Mouse (Mus musculus) testis, adult 2 months (tissue): ENCODE data around the gene Tbx19.

Experiments used
- CTCF ChIP-seq: fragments of 200-500 bp; IDR thresholded peaks from 2 replicates; pipeline ENCODE4 v1.5.1; 2012; ENCODE audit warnings: low read depth, mild to moderate bottlenecking, inconsistent platforms, low read length, moderate library complexity; ENCODE audit not compliant: control insufficient read depth, insufficient read depth, insufficient replicate concordance
- POLR2A ChIP-seq: fragments of 200-500 bp; IDR thresholded peaks from 2 replicates; pipeline ENCODE4 v1.6.1; 2012; ENCODE audit warnings: low read depth, mild to moderate bottlenecking, inconsistent platforms, low read length, moderate library complexity; ENCODE audit not compliant: control insufficient read depth

DNA sequence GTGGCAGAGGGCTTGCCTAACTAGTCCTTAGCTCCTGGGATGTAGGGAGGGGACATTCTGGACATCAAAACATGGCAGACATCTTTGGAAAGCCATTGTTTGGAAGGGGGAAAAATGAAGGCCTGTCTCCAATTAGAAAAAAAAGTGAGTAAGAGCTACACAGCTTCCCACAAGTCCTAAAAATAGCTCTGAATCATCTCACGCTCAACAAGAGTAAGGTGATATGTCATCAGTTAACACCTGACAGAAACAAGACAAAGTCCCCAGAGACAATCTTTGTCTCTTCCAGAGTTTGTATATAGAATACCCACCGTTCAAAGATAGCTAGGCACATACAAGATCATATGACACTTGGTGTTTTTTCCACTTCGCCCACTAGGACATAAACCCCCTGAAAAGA lies 71.0 kb downstream of the Tbx19 start:
- TF ChIP-seq POLR2A = no peak
- no peak for TF ChIP-seq CTCF
